Mouse (Mus musculus): ENCODE data around the gene Anxa3. TPM values are rescaled to one million over a fixed set of nuclear protein-coding genes. Genes with fewer than 3 reads are reported as not detected.

Anxa3 gene
- polyA plus RNA-seq (2014; fragmentation: Nextera tagmentation; extraction: Ambion mirVana) = 13.9 and 20.1 TPM in 2 replicates

GRCm38 (mm10) chr5:96792936-96793718 is at the start of gene Anxa3:
Gene Anxa3, plus strand, starts transcription at chr5:96793339.
- 12% methylated on average over 26 of the region's 26 CpGs for whole genome bisulfite sequencing
- no peaks in the 10 kb centered on the region for H3K36me3 ChIP-seq (ENCODE audit: control insufficient read depth, insufficient read depth, low read length)
- H3K27ac ChIP-seq (replicated peaks; ENCODE audit: low read depth, low read length) = no peak within 1 kb of the TSS
- DNase-seq = peak; percentile 21
- H3K9ac ChIP-seq (replicated peaks; ENCODE audit: low read length) = peak within 1 kb of the TSS; percentile 29; the same call in 1 of the 2 replicates
- H3K4me1 ChIP-seq (ENCODE audit: control insufficient read depth, insufficient read depth, low read length) = peaks cover 5% of the 10 kb centered on the region; the same call in 1 of the 2 replicates
- no peaks in the 10 kb centered on the region for H3K9me3 ChIP-seq (ENCODE audit: control insufficient read depth, low read length)
- H3K4me2 ChIP-seq (ENCODE audit: low read length) = peak within 1 kb of the TSS; percentile 64
- no peak; the same call in 1 of the 2 replicates for ATAC-seq (ENCODE audit: low FRiP score, low TSS enrichment)
- peak within 1 kb of the TSS; percentile 34 for H3K4me3 ChIP-seq (replicated peaks; ENCODE audit: low read depth, low read length)
- no peaks in the 10 kb centered on the region; the same call in 1 of the 2 replicates for H3K27me3 ChIP-seq (ENCODE audit: control insufficient read depth, insufficient read depth, low read length)

GRCm38 (mm10) chr5:96747195-96747984 is 45.7 kb upstream of the Anxa3 start:
- 29% methylated on average over 8 of the region's 8 CpGs for WGBS
- Histone ChIP-seq H3K27ac (replicated peaks; ENCODE audit: low read depth, low read length) (no peak overlapping the region), H3K9ac (replicated peaks; ENCODE audit: low read length) (no peak overlapping the region), H3K4me2 (ENCODE audit: low read length) (no peak overlapping the region), H3K4me1 (ENCODE audit: control insufficient read depth, insufficient read depth, low read length) (peaks cover 5% of the 10 kb centered on the region), H3K36me3 (ENCODE audit: control insufficient read depth, insufficient read depth, low read length) (no peaks in the 10 kb centered on the region), H3K9me3 (ENCODE audit: control insufficient read depth, low read length) (no peaks in the 10 kb centered on the region), H3K4me3 (replicated peaks; ENCODE audit: low read depth, low read length) (no peak overlapping the region), H3K27me3 (ENCODE audit: control insufficient read depth, insufficient read depth, low read length) (no peaks in the 10 kb centered on the region)
- DNase-seq (peak; percentile 47), ATAC-seq (ENCODE audit: low FRiP score, low TSS enrichment) (no peak; the same call in 1 of the 2 replicates)

- no peak overlapping the region for H3K27ac ChIP-seq (replicated peaks; ENCODE audit: low read depth, low read length)
- H3K36me3 ChIP-seq (ENCODE audit: control insufficient read depth, insufficient read depth, low read length) = no peaks in the 10 kb centered on the region
- H3K9ac ChIP-seq (replicated peaks; ENCODE audit: low read length) = no peak overlapping the region
- DNase-seq = no peak
- no peak for ATAC-seq (ENCODE audit: low FRiP score, low TSS enrichment)
- no peaks in the 10 kb centered on the region for H3K9me3 ChIP-seq (ENCODE audit: control insufficient read depth, low read length)
- 92% methylated on average over 7 of the region's 7 CpGs for WGBS
- H3K4me2 ChIP-seq (ENCODE audit: low read length) = no peak overlapping the region
- no peak overlapping the region for H3K4me3 ChIP-seq (replicated peaks; ENCODE audit: low read depth, low read length)
- H3K4me1 ChIP-seq (ENCODE audit: control insufficient read depth, insufficient read depth, low read length) = no peaks in the 10 kb centered on the region
- H3K27me3 ChIP-seq (ENCODE audit: control insufficient read depth, insufficient read depth, low read length) = no peaks in the 10 kb centered on the region
Measured at GRCm38 (mm10) chr5:96757615-96758014, 35.5 kb upstream of the Anxa3 start.

GRCm38 (mm10) chr5:96762021-96762420 is 31.1 kb upstream of the Anxa3 start:
- 0 out of 2 replicates have a peak, but pooled peaks cover 3% of the 10 kb centered on the region for H3K4me1 ChIP-seq (ENCODE audit: control insufficient read depth, insufficient read depth, low read length)
- no peak overlapping the region for H3K4me2 ChIP-seq (ENCODE audit: low read length)
- 93% methylated on average over 1 of the region's 1 CpGs for WGBS
- no peak overlapping the region for H3K27ac ChIP-seq (replicated peaks; ENCODE audit: low read depth, low read length)
- DNase-seq (no peak), ATAC-seq (ENCODE audit: low FRiP score, low TSS enrichment) (no peak)
- H3K36me3 ChIP-seq (ENCODE audit: control insufficient read depth, insufficient read depth, low read length) = no peaks in the 10 kb centered on the region
- H3K4me3 ChIP-seq (replicated peaks; ENCODE audit: low read depth, low read length) = no peak overlapping the region
- no peaks in the 10 kb centered on the region for H3K9me3 ChIP-seq (ENCODE audit: control insufficient read depth, low read length)
- H3K9ac ChIP-seq (replicated peaks; ENCODE audit: low read length) = no peak overlapping the region
- no peaks in the 10 kb centered on the region for H3K27me3 ChIP-seq (ENCODE audit: control insufficient read depth, insufficient read depth, low read length)

GRCm38 (mm10) chr5:96768846-96769471 is 24.2 kb upstream of the Anxa3 start:
- ATAC-seq (ENCODE audit: low FRiP score, low TSS enrichment) (peak; percentile 41; the same call in 1 of the 2 replicates), DNase-seq (peak; percentile 92)
- no peak overlapping the region for H3K4me2 ChIP-seq (ENCODE audit: low read length)
- H3K4me3 ChIP-seq (replicated peaks; ENCODE audit: low read depth, low read length) = no peak overlapping the region
- no peak overlapping the region for H3K27ac ChIP-seq (replicated peaks; ENCODE audit: low read depth, low read length)
- no peaks in the 10 kb centered on the region for H3K4me1 ChIP-seq (ENCODE audit: control insufficient read depth, insufficient read depth, low read length)
- no peaks in the 10 kb centered on the region for H3K36me3 ChIP-seq (ENCODE audit: control insufficient read depth, insufficient read depth, low read length)
- H3K9ac ChIP-seq (replicated peaks; ENCODE audit: low read length) = no peak overlapping the region
- H3K9me3 ChIP-seq (ENCODE audit: control insufficient read depth, low read length) = no peaks in the 10 kb centered on the region
- no peaks in the 10 kb centered on the region for H3K27me3 ChIP-seq (ENCODE audit: control insufficient read depth, insufficient read depth, low read length)
- 65% methylated on average over 10 of the region's 10 CpGs for WGBS

- ATAC-seq (ENCODE audit: low FRiP score, low TSS enrichment) (no peak), DNase-seq (no peak)
- Histone ChIP-seq H3K4me1 (ENCODE audit: control insufficient read depth, insufficient read depth, low read length) (no peaks in the 10 kb centered on the region), H3K27ac (replicated peaks; ENCODE audit: low read depth, low read length) (no peak overlapping the region), H3K9ac (replicated peaks; ENCODE audit: low read length) (no peak overlapping the region), H3K36me3 (ENCODE audit: control insufficient read depth, insufficient read depth, low read length) (no peaks in the 10 kb centered on the region), H3K4me2 (ENCODE audit: low read length) (no peak overlapping the region), H3K9me3 (ENCODE audit: control insufficient read depth, low read length) (no peaks in the 10 kb centered on the region), H3K27me3 (ENCODE audit: control insufficient read depth, insufficient read depth, low read length) (no peaks in the 10 kb centered on the region), H3K4me3 (replicated peaks; ENCODE audit: low read depth, low read length) (no peak overlapping the region)
- WGBS = 89% methylated on average over 14 of the region's 14 CpGs
Measured at GRCm38 (mm10) chr5:96783506-96784288, 9.4 kb upstream of the Anxa3 start.

- Histone ChIP-seq H3K27ac (replicated peaks; ENCODE audit: low read depth, low read length) (peak overlapping the region; percentile 10; the same call in 1 of the 2 replicates), H3K4me1 (ENCODE audit: control insufficient read depth, insufficient read depth, low read length) (no peaks in the 10 kb centered on the region), H3K36me3 (ENCODE audit: control insufficient read depth, insufficient read depth, low read length) (no peaks in the 10 kb centered on the region), H3K27me3 (ENCODE audit: control insufficient read depth, insufficient read depth, low read length) (no peaks in the 10 kb centered on the region), H3K4me2 (ENCODE audit: low read length) (no peak overlapping the region), H3K4me3 (replicated peaks; ENCODE audit: low read depth, low read length) (no peak overlapping the region), H3K9ac (replicated peaks; ENCODE audit: low read length) (no peak overlapping the region), H3K9me3 (ENCODE audit: control insufficient read depth, low read length) (no peaks in the 10 kb centered on the region)
- ATAC-seq (ENCODE audit: low FRiP score, low TSS enrichment) (no peak), DNase-seq (no peak)
- WGBS = 88% methylated on average over 5 of the region's 5 CpGs
Measured at GRCm38 (mm10) chr5:96785096-96785495, 8.0 kb upstream of the Anxa3 start.

GRCm38 (mm10) chr5:96792422-96792821 is 717 bp upstream of the Anxa3 start:
- ATAC-seq (ENCODE audit: low FRiP score, low TSS enrichment) (no peak), DNase-seq (no peak)
- 75% methylated on average over 9 of the region's 9 CpGs for WGBS
- Histone ChIP-seq H3K4me3 (replicated peaks; ENCODE audit: low read depth, low read length) (no peak overlapping the region), H3K9ac (replicated peaks; ENCODE audit: low read length) (no peak overlapping the region), H3K4me1 (ENCODE audit: control insufficient read depth, insufficient read depth, low read length) (peaks cover 5% of the 10 kb centered on the region; the same call in 1 of the 2 replicates), H3K27ac (replicated peaks; ENCODE audit: low read depth, low read length) (no peak overlapping the region), H3K36me3 (ENCODE audit: control insufficient read depth, insufficient read depth, low read length) (no peaks in the 10 kb centered on the region), H3K27me3 (ENCODE audit: control insufficient read depth, insufficient read depth, low read length) (no peaks in the 10 kb centered on the region; the same call in 1 of the 2 replicates), H3K4me2 (ENCODE audit: low read length) (no peak overlapping the region), H3K9me3 (ENCODE audit: control insufficient read depth, low read length) (no peaks in the 10 kb centered on the region)

All from midbrain, embryonic 14.5 days (tissue).